Mouse (Mus musculus): ENCODE results near the gene Abcd3. TPM values are rescaled to one million over a fixed set of nuclear protein-coding genes. Genes with fewer than 3 reads are reported as not detected.

The Abcd3 gene
- polyA plus RNA-seq, 1 experiment: 5.1 TPM

GRCm38 (mm10) chr3:121850381-121850780, 35.3 kb upstream of the Abcd3 start:
- no peak overlapping the region for H3K27ac ChIP-seq (ENCODE audit: control insufficient read depth, insufficient read depth, low read length)
- H3K27me3 ChIP-seq (ENCODE audit: control insufficient read depth, insufficient read depth, low read length): no peaks in the 10 kb centered on the region
- no peaks in the 10 kb centered on the region for H3K4me1 ChIP-seq (replicated peaks; ENCODE audit: control insufficient read depth, insufficient read depth, low read length)
- H3K4me3 ChIP-seq (ENCODE audit: control insufficient read depth, insufficient read depth, low read length): no peak overlapping the region
- no peak for DNase-seq
- H3K36me3 ChIP-seq (ENCODE audit: control insufficient read depth, insufficient read depth, low read length): no peaks in the 10 kb centered on the region
- whole genome bisulfite sequencing: 96% methylated on average over 4 of the region's 4 CpGs
- TF ChIP-seq CTCF (IDR thresholded peaks at IDR 0.05; ENCODE audit: borderline replicate concordance, control insufficient read depth, extremely low read depth, insufficient read depth, low read length, poor library complexity) (no peak), POLR2A (IDR thresholded peaks at IDR 0.05; ENCODE audit: control insufficient read depth, extremely low read depth, insufficient read depth, low read length, poor library complexity) (no peak)

GRCm38 (mm10) chr3:121847296-121847695, 32.2 kb upstream of the Abcd3 start:
- Histone ChIP-seq H3K4me3 (ENCODE audit: control insufficient read depth, insufficient read depth, low read length) (no peak overlapping the region), H3K4me1 (replicated peaks; ENCODE audit: control insufficient read depth, insufficient read depth, low read length) (no peaks in the 10 kb centered on the region), H3K27ac (ENCODE audit: control insufficient read depth, insufficient read depth, low read length) (no peak overlapping the region), H3K36me3 (ENCODE audit: control insufficient read depth, insufficient read depth, low read length) (no peaks in the 10 kb centered on the region), H3K27me3 (ENCODE audit: control insufficient read depth, insufficient read depth, low read length) (no peaks in the 10 kb centered on the region)
- TF ChIP-seq POLR2A (IDR thresholded peaks at IDR 0.05; ENCODE audit: control insufficient read depth, extremely low read depth, insufficient read depth, low read length, poor library complexity): no peak
- no peak for TF ChIP-seq CTCF (IDR thresholded peaks at IDR 0.05; ENCODE audit: borderline replicate concordance, control insufficient read depth, extremely low read depth, insufficient read depth, low read length, poor library complexity)
- DNase-seq: no peak

GRCm38 (mm10) chr3:121844658-121845057, 29.6 kb upstream of the Abcd3 start:
- no peaks in the 10 kb centered on the region for H3K27me3 ChIP-seq (ENCODE audit: control insufficient read depth, insufficient read depth, low read length)
- DNase-seq: no peak
- H3K4me3 ChIP-seq (ENCODE audit: control insufficient read depth, insufficient read depth, low read length): no peak overlapping the region
- H3K36me3 ChIP-seq (ENCODE audit: control insufficient read depth, insufficient read depth, low read length): no peaks in the 10 kb centered on the region
- H3K27ac ChIP-seq (ENCODE audit: control insufficient read depth, insufficient read depth, low read length): no peak overlapping the region
- TF ChIP-seq POLR2A (IDR thresholded peaks at IDR 0.05; ENCODE audit: control insufficient read depth, extremely low read depth, insufficient read depth, low read length, poor library complexity) (no peak), CTCF (IDR thresholded peaks at IDR 0.05; ENCODE audit: borderline replicate concordance, control insufficient read depth, extremely low read depth, insufficient read depth, low read length, poor library complexity) (no peak)
- H3K4me1 ChIP-seq (replicated peaks; ENCODE audit: control insufficient read depth, insufficient read depth, low read length): no peaks in the 10 kb centered on the region
- 96% methylated on average over 6 of the region's 6 CpGs for WGBS

GRCm38 (mm10) chr3:121844013-121844412, 28.9 kb upstream of the Abcd3 start:
- Histone ChIP-seq H3K27ac (ENCODE audit: control insufficient read depth, insufficient read depth, low read length) (no peak overlapping the region), H3K36me3 (ENCODE audit: control insufficient read depth, insufficient read depth, low read length) (no peaks in the 10 kb centered on the region), H3K4me1 (replicated peaks; ENCODE audit: control insufficient read depth, insufficient read depth, low read length) (no peaks in the 10 kb centered on the region), H3K4me3 (ENCODE audit: control insufficient read depth, insufficient read depth, low read length) (no peak overlapping the region), H3K27me3 (ENCODE audit: control insufficient read depth, insufficient read depth, low read length) (no peaks in the 10 kb centered on the region)
- no peak for DNase-seq
- TF ChIP-seq POLR2A (IDR thresholded peaks at IDR 0.05; ENCODE audit: control insufficient read depth, extremely low read depth, insufficient read depth, low read length, poor library complexity) (no peak), CTCF (IDR thresholded peaks at IDR 0.05; ENCODE audit: borderline replicate concordance, control insufficient read depth, extremely low read depth, insufficient read depth, low read length, poor library complexity) (no peak)
- 73% methylated on average over 3 of the region's 3 CpGs for WGBS

GRCm38 (mm10) chr3:121843254-121843653, 28.2 kb upstream of the Abcd3 start:
- no peak for DNase-seq
- Histone ChIP-seq H3K4me3 (ENCODE audit: control insufficient read depth, insufficient read depth, low read length) (no peak overlapping the region), H3K36me3 (ENCODE audit: control insufficient read depth, insufficient read depth, low read length) (no peaks in the 10 kb centered on the region), H3K4me1 (replicated peaks; ENCODE audit: control insufficient read depth, insufficient read depth, low read length) (no peaks in the 10 kb centered on the region), H3K27me3 (ENCODE audit: control insufficient read depth, insufficient read depth, low read length) (no peaks in the 10 kb centered on the region), H3K27ac (ENCODE audit: control insufficient read depth, insufficient read depth, low read length) (no peak overlapping the region)
- TF ChIP-seq CTCF (IDR thresholded peaks at IDR 0.05; ENCODE audit: borderline replicate concordance, control insufficient read depth, extremely low read depth, insufficient read depth, low read length, poor library complexity) (no peak), POLR2A (IDR thresholded peaks at IDR 0.05; ENCODE audit: control insufficient read depth, extremely low read depth, insufficient read depth, low read length, poor library complexity) (no peak)
- 91% methylated on average over 5 of the region's 5 CpGs for WGBS

- no peak overlapping the region for H3K4me3 ChIP-seq (ENCODE audit: control insufficient read depth, insufficient read depth, low read length)
- no peak overlapping the region for H3K27ac ChIP-seq (ENCODE audit: control insufficient read depth, insufficient read depth, low read length)
- no peaks in the 10 kb centered on the region for H3K27me3 ChIP-seq (ENCODE audit: control insufficient read depth, insufficient read depth, low read length)
- TF ChIP-seq CTCF (IDR thresholded peaks at IDR 0.05; ENCODE audit: borderline replicate concordance, control insufficient read depth, extremely low read depth, insufficient read depth, low read length, poor library complexity): no peak
- no peak for TF ChIP-seq POLR2A (IDR thresholded peaks at IDR 0.05; ENCODE audit: control insufficient read depth, extremely low read depth, insufficient read depth, low read length, poor library complexity)
- no peaks in the 10 kb centered on the region for H3K4me1 ChIP-seq (replicated peaks; ENCODE audit: control insufficient read depth, insufficient read depth, low read length)
- 70% methylated on average over 7 of the region's 7 CpGs for WGBS
- DNase-seq: no peak
- no peaks in the 10 kb centered on the region for H3K36me3 ChIP-seq (ENCODE audit: control insufficient read depth, insufficient read depth, low read length)
Measured at GRCm38 (mm10) chr3:121842306-121842860, 27.3 kb upstream of the Abcd3 start.

Data from thymus, adult 2 months (tissue).